Mouse (Mus musculus): ENCODE data around the gene Tkt. TPM values are rescaled to one million over a fixed set of nuclear protein-coding genes. Genes with fewer than 3 reads are reported as not detected.

Gene Tkt
- 121 and 145 TPM in 2 replicates for polyA plus RNA-seq (2015; fragmentation: Nextera tagmentation; extraction: Ambion mirVana)

GRCm38 (mm10) chr14:30548131-30548720, at the start of gene Tkt:
Gene Tkt (plus strand): TSS chr14:30548359.

Small RNA genes within 50 kb of the gene (microRNA-seq; reads per million reads assigned to microRNA genes)
- 4.0 reads per million, percentile 6 among the genes with 10 or more reads in this experiment for gene Mir3076

Other genes with a start within 250 kb of the Tkt start
- gene Dcp1a, start 68.8 kb upstream of the Tkt start, polyA plus RNA-seq (2015; fragmentation: Nextera tagmentation; extraction: Ambion mirVana) = 9.6 and 10.6 TPM in 2 replicates
- 0.55 and 1.1 TPM in 2 replicates for gene Cacna1d, start 56.9 kb upstream of the Tkt start, polyA plus RNA-seq (2015; fragmentation: Nextera tagmentation; extraction: Ambion mirVana)
- 37.7 and 38.7 TPM in 2 replicates for gene Prkcd, start 77.9 kb downstream of the Tkt start, polyA plus RNA-seq (2015; fragmentation: Nextera tagmentation; extraction: Ambion mirVana)
- gene Rft1, start 106.0 kb downstream of the Tkt start, polyA plus RNA-seq (2015; fragmentation: Nextera tagmentation; extraction: Ambion mirVana) = 13.9 and 14.0 TPM in 2 replicates
- 6.9 and 7.7 TPM in 2 replicates for gene Sfmbt1, start 166.5 kb downstream of the Tkt start, polyA plus RNA-seq (2015; fragmentation: Nextera tagmentation; extraction: Ambion mirVana)

Data from urinary bladder, postnatal 0 days (tissue).